Mouse (Mus musculus): ENCODE data around the gene Gfap. TPM values are rescaled to one million over a fixed set of nuclear protein-coding genes. Genes with fewer than 3 reads are reported as not detected.

Gfap gene
- polyA plus RNA-seq, 1 experiment from 2014 or later = not detected

DNA sequence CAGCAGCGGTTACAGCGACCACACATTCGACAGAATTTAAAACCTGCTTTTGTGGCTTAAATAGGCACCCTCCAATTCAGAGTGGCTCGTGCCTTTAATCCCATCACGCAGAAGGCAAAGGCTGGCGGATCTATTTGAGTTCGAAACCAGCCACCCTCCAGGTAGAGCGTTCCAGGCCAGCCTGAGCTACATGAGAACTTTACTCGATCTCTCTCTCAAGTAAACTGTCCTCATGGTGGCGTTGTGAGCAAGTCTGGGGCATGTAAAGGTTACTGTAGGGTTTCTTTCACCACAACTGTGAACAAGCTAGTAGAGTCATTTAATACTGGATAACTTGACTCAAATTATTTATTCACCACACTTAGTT, 24.6 kb upstream of the Gfap start:
- no peak for ATAC-seq (ENCODE audit: low FRiP score, low read depth)
- Histone ChIP-seq H3K9ac (replicated peaks) (peak overlapping the region; percentile 53), H3K27ac (replicated peaks) (peak overlapping the region; percentile 93), H3K4me3 (peak overlapping the region; percentile 75), H3K4me1 (peaks cover 30% of the 10 kb centered on the region), H3K36me3 (peaks cover 18% of the 10 kb centered on the region; the same call in 1 of the 2 replicates), H3K9me3 (no peaks in the 10 kb centered on the region), H3K4me2 (replicated peaks) (peak overlapping the region; percentile 70), H3K27me3 (no peaks in the 10 kb centered on the region)
- WGBS = 2% methylated on average over 10 of the region's 10 CpGs

DNA sequence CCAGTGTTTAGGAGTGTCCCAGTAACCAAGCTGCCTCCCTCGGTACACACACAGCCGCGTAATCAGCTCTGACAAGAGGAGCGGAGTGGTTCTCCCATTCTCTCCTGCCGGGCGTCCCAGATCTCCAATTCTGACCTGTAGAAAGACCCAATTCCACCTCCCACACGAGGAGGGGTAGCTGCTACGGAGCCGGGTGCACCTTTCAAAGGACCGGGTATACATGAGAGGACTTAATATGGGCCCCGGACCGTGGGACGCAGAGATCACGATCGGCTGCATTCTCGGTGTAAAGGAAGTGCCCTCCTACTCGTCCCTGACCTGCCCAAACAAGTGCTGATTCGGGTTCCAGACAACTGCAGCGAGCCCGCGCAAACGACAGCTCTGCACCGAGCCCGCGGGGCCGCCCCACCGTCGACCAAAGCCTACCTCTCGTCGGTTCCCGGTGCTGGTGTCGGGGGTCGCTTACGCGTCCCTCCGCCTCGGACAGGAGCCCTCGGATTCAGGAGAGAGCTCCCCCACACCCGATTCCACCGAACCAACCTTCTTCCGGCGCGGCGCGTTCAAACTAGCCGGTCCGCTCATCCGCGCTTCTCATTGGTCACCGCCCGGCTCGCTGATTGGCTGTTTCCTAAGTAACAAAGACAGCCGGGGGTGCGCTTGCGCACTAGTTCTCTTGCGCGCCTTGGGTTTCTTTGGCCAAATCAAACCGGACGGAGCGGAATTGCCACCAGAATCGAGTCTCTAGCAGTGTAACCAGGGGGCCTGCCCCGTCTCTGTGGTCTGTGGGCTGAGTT, 24.0 kb upstream of the Gfap start, which contains the start of gene Kif18b:
TSS of gene Kif18b (minus strand) at position 568 of the 794 bp plus-strand sequence.
- Histone ChIP-seq H3K4me2 (replicated peaks) (peak within 1 kb of the TSS; percentile 70), H3K36me3 (peaks cover 18% of the 10 kb centered on the region; the same call in 1 of the 2 replicates), H3K4me1 (peaks cover 30% of the 10 kb centered on the region), H3K27me3 (no peaks in the 10 kb centered on the region), H3K9me3 (no peaks in the 10 kb centered on the region), H3K9ac (replicated peaks) (peak within 1 kb of the TSS; percentile 73), H3K27ac (replicated peaks) (peak within 1 kb of the TSS; percentile 93), H3K4me3 (peak within 1 kb of the TSS; percentile 75)
- WGBS = under 1% methylated on average over 62 of the region's 62 CpGs
- ATAC-seq (ENCODE audit: low FRiP score, low read depth) = peak; percentile 83

DNA sequence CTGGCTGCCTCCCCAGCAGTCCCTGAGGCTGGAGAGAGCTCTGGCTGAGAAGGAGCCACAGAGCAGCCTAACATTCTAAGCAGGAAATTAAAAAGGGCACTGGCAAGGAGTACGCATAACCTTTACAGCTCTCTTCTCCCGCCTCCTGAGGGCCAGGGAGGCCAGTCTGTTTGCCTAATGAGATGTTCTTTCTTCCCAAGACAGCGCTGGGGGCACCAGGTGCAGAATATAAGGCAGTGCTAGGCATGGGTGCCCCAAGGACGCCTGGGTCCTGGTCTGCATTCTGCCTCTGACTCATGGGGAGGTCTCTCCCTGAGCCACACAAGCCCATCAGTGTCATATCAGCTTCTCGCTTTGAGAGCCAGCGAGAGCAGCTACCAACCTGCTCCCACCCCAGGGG, 20.8 kb upstream of the Gfap start:
- peaks cover 18% of the 10 kb centered on the region; the same call in 1 of the 2 replicates for H3K36me3 ChIP-seq
- peaks cover 30% of the 10 kb centered on the region for H3K4me1 ChIP-seq
- H3K27ac ChIP-seq (replicated peaks) = peak overlapping the region; percentile 39; the same call in 1 of the 2 replicates
- no peaks in the 10 kb centered on the region for H3K9me3 ChIP-seq
- WGBS = 67% methylated on average over 6 of the region's 6 CpGs
- ATAC-seq (ENCODE audit: low FRiP score, low read depth) = no peak
- no peaks in the 10 kb centered on the region for H3K27me3 ChIP-seq
- H3K9ac ChIP-seq (replicated peaks) = peak overlapping the region; percentile 37; the same call in 1 of the 2 replicates
- peak overlapping the region; percentile 15; the same call in 1 of the 2 replicates for H3K4me2 ChIP-seq (replicated peaks)
- H3K4me3 ChIP-seq = no peak overlapping the region

DNA sequence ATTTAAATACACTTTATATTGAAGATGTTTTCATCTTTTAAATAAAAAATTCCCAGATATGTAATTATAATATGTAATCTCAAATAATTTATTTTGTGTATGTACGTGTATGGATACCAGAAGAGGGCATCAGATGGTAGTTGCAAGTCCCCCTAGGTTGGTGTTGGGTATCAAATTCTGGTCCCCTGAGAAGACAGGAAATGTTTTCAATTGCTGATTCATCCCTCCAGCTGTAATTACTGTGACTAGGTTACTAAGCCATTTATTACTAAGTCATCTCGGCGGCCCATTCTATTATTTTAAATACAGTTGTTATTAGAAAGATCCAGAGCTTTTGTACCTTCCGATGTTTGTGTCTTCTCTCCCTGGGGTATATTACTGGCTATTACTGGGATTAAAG, 17.4 kb upstream of the Gfap start:
- Histone ChIP-seq H3K27ac (replicated peaks) (no peak overlapping the region), H3K9me3 (no peaks in the 10 kb centered on the region), H3K36me3 (peaks cover 46% of the 10 kb centered on the region), H3K4me1 (peaks cover 19% of the 10 kb centered on the region), H3K4me2 (replicated peaks) (no peak overlapping the region), H3K27me3 (no peaks in the 10 kb centered on the region), H3K9ac (replicated peaks) (no peak overlapping the region), H3K4me3 (no peak overlapping the region)
- ATAC-seq (ENCODE audit: low FRiP score, low read depth) = no peak
- 82% methylated on average over 4 of the region's 4 CpGs for WGBS

DNA sequence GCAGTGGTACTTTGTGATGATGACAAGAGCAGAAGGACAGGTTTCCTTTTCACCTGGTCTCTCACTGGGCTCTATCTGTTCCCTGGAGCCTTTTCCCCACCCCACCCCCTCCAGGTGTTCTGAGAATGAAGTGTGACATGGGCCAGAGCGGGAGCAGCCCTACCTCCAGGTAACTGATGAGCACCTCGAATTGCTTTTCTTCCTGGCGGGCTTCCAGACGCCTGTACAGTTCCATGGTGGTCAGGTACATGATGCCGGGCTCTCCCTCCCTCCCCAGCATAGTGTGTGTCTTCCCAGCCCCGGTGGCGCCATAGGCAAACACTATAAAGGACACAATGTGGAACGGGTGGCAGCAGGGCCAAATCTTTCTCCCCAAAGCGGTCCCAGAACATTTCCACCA, 14.7 kb upstream of the Gfap start:
- WGBS = 92% methylated on average over 9 of the region's 9 CpGs
- no peaks in the 10 kb centered on the region for H3K27me3 ChIP-seq
- H3K9me3 ChIP-seq = no peaks in the 10 kb centered on the region
- H3K9ac ChIP-seq (replicated peaks) = no peak overlapping the region
- no peaks in the 10 kb centered on the region for H3K4me1 ChIP-seq
- H3K27ac ChIP-seq (replicated peaks) = no peak overlapping the region
- peaks cover 51% of the 10 kb centered on the region for H3K36me3 ChIP-seq
- no peak overlapping the region for H3K4me3 ChIP-seq
- no peak overlapping the region for H3K4me2 ChIP-seq (replicated peaks)
- no peak for ATAC-seq (ENCODE audit: low FRiP score, low read depth)

DNA sequence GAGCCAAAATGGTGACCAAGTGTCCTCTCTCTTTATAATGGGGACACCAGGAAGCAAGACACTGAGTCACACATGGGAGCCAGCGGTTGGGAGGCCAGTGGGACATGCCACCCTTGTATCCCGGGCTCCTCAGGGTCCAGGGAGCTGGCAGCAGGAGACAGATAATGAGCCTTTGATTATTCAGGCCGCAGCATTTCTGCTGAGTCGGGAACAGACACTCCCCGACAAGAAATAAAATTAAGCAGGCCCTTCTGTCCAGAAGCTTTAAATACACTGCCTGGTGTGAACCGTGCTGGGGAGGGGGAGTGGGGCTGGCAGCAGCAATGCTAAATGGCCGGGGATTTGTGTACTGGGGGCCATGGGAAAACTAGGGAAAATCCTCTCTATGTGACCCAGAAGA, 10.7 kb upstream of the Gfap start:
- H3K27me3 ChIP-seq = no peaks in the 10 kb centered on the region
- no peaks in the 10 kb centered on the region for H3K4me1 ChIP-seq
- H3K9me3 ChIP-seq = no peaks in the 10 kb centered on the region
- no peak overlapping the region for H3K9ac ChIP-seq (replicated peaks)
- no peak overlapping the region for H3K4me2 ChIP-seq (replicated peaks)
- WGBS = 81% methylated on average over 7 of the region's 7 CpGs
- no peak for ATAC-seq (ENCODE audit: low FRiP score, low read depth)
- 0 out of 2 replicates have a peak overlapping the region, but pooled peaks have one; percentile 2 for H3K27ac ChIP-seq (replicated peaks)
- H3K4me3 ChIP-seq = no peak overlapping the region
- peaks cover 90% of the 10 kb centered on the region for H3K36me3 ChIP-seq

DNA sequence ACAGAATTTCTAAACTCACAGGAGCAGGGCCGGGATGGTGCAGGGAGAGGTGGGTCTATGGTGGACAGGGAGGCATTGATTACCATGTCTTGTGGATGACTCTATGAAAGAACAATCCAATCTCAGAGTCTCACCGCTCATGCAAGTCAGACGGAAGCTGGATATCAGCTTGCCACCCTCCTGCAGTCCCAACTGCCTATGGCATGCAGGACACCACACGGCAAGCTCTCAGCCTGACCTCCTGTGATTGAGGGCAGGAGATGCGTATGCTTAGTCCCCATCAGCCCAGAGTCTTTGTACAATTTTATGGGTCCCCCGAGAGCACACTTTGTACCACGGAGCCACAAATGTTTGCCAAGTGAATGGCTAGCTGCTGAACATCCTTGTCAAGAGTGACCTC, 2.9 kb upstream of the Gfap start:
- H3K4me1 ChIP-seq = no peaks in the 10 kb centered on the region
- no peak overlapping the region for H3K9ac ChIP-seq (replicated peaks)
- H3K4me3 ChIP-seq = no peak overlapping the region
- no peak overlapping the region for H3K4me2 ChIP-seq (replicated peaks)
- 0 out of 2 replicates have a peak overlapping the region, but pooled peaks have one; percentile 12 for H3K27ac ChIP-seq (replicated peaks)
- no peaks in the 10 kb centered on the region for H3K9me3 ChIP-seq
- WGBS = 78% methylated on average over 7 of the region's 7 CpGs
- H3K36me3 ChIP-seq = peaks cover 38% of the 10 kb centered on the region
- peaks cover 8% of the 10 kb centered on the region; the same call in 1 of the 2 replicates for H3K27me3 ChIP-seq
- ATAC-seq (ENCODE audit: low FRiP score, low read depth) = no peak

DNA sequence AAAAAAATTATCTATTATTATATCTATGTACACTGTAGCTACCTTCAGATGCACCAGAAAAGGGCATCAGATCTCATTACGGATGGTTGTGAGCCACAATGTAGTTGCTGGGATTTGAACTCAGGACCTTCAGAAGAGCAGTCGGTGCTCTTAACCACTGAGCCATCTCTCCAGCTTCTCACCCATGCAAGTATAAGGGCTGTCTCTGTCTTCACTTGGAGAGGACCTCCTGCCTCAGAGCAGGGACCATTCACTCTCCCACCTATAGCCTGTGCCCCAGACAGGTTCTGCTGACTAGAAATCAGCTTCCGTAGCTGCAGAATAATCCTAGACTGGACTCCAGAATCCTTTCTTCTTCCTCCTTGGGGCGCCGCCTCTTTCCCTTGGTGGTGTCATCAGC, 1.4 kb upstream of the Gfap start:
- 71% methylated on average over 5 of the region's 5 CpGs for WGBS

DNA sequence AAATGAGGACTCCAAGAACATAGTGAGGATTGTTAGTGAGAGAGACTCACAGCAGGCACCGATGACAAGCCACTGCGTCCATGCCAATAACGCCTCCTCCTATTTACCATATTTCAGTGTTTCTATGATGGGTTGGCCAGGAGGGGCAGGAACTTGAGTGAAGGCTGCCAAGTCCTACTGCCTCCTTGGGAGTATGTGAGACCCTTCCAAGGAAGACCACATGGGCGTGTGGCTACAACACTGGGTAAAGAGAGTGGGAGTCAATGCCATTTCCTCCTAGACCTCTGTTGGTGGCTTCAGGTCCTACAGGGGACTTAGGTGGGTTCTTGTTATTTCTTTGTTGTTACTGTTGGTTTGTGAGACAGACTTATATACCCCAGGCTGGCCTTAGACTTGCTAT, 487 bp upstream of the Gfap start:
- H3K36me3 ChIP-seq = peaks cover 13% of the 10 kb centered on the region
- H3K9ac ChIP-seq (replicated peaks) = no peak overlapping the region
- peaks cover 27% of the 10 kb centered on the region for H3K27me3 ChIP-seq
- 69% methylated on average over 4 of the region's 4 CpGs for WGBS
- no peak overlapping the region for H3K4me3 ChIP-seq
- H3K9me3 ChIP-seq = no peaks in the 10 kb centered on the region
- ATAC-seq (ENCODE audit: low FRiP score, low read depth) = no peak
- no peak overlapping the region for H3K27ac ChIP-seq (replicated peaks)
- no peaks in the 10 kb centered on the region for H3K4me1 ChIP-seq
- H3K4me2 ChIP-seq (replicated peaks) = no peak overlapping the region

More for the DNA sequence above, 1.4 kb upstream of the Gfap start:
- Histone ChIP-seq H3K27me3 (peaks cover 18% of the 10 kb centered on the region), H3K4me2 (replicated peaks) (no peak overlapping the region), H3K9me3 (no peaks in the 10 kb centered on the region), H3K27ac (replicated peaks) (no peak overlapping the region), H3K36me3 (peaks cover 22% of the 10 kb centered on the region), H3K9ac (replicated peaks) (no peak overlapping the region), H3K4me3 (no peak overlapping the region), H3K4me1 (no peaks in the 10 kb centered on the region)
- no peak for ATAC-seq (ENCODE audit: low FRiP score, low read depth)

DNA sequence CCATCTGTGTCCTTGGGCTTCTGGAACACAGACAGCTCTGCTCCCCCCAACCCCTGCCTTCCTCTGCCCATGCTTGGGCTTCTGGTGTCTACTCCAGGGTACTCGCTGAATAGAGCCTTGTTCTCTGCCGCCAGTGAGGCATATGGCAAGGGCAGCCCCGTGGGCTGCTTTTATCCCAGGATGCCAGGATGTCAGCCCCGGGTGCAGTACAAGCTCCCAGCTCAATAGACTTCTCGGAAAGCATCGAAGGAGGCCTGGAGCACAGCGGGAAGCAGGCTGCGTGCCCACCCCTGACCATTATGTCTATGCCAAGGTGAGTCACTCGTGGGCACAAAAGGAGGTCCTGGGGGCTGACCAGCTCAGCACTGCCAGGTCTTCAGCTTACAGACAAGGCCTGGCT, 2.3 kb downstream of the Gfap start:
- H3K9ac ChIP-seq (replicated peaks) = 0 out of 2 replicates have a peak overlapping the region, but pooled peaks have one; percentile 24
- peaks cover 55% of the 10 kb centered on the region for H3K27me3 ChIP-seq
- ATAC-seq (ENCODE audit: low FRiP score, low read depth) = no peak
- H3K9me3 ChIP-seq = no peaks in the 10 kb centered on the region
- H3K4me3 ChIP-seq = no peak overlapping the region
- no peak overlapping the region for H3K4me2 ChIP-seq (replicated peaks)
- no peak overlapping the region for H3K27ac ChIP-seq (replicated peaks)
- H3K4me1 ChIP-seq = peaks cover under 1% of the 10 kb centered on the region; the same call in 1 of the 2 replicates
- no peaks in the 10 kb centered on the region for H3K36me3 ChIP-seq
- 82% methylated on average over 9 of the region's 9 CpGs for WGBS

DNA sequence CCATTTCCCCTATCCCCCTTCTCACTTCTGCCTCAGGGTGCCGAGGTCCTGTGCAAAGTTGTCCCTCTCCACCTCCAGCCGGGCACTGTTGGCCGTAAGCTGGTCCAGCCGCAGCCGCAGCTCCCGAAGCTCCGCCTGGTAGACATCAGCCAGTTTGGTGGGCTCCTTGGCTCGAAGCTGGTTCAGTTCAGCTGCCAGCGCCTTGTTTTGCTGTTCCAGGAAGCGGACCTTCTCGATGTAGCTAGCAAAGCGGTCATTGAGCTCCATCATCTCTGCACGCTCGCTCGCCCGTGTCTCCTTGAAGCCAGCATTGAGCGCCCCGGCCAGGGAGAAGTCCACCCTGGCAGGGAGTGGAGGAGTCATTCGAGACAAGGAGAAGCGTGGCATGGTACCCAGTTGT, 4.1 kb downstream of the Gfap start:
- Histone ChIP-seq H3K27ac (replicated peaks) (no peak overlapping the region), H3K9me3 (no peaks in the 10 kb centered on the region), H3K9ac (replicated peaks) (no peak overlapping the region), H3K4me1 (peaks cover 6% of the 10 kb centered on the region; the same call in 1 of the 2 replicates), H3K27me3 (peaks cover 63% of the 10 kb centered on the region), H3K4me2 (replicated peaks) (no peak overlapping the region), H3K4me3 (no peak overlapping the region), H3K36me3 (no peaks in the 10 kb centered on the region)
- 76% methylated on average over 20 of the region's 20 CpGs for WGBS
- no peak for ATAC-seq (ENCODE audit: low FRiP score, low read depth)

DNA sequence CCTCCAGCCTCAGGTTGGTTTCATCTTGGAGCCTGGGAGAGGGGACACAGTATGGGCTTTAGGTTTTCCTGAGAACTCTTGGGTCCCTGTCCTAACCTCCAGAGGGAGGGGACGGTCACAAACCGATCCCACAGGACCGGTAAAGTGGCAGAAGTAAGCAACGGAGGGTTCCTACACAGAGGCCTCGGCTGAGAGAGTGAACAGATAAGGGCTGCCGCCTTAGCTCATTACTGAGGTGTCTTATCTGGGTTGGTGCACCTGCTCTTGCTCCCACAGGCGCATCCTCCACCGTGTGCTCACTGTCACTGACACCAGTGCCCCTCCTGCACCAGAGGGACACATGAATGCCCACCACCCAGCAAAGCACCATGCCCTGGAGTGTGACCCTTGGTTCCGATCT, 4.9 kb downstream of the Gfap start:
- WGBS = 87% methylated on average over 9 of the region's 9 CpGs
- no peaks in the 10 kb centered on the region for H3K9me3 ChIP-seq
- H3K4me2 ChIP-seq (replicated peaks) = no peak overlapping the region
- ATAC-seq (ENCODE audit: low FRiP score, low read depth) = no peak
- H3K4me3 ChIP-seq = no peak overlapping the region
- no peaks in the 10 kb centered on the region for H3K36me3 ChIP-seq
- no peak overlapping the region for H3K9ac ChIP-seq (replicated peaks)
- H3K27me3 ChIP-seq = peaks cover 67% of the 10 kb centered on the region
- no peak overlapping the region for H3K27ac ChIP-seq (replicated peaks)
- peaks cover 6% of the 10 kb centered on the region; the same call in 1 of the 2 replicates for H3K4me1 ChIP-seq

Measured in midbrain, embryonic 12.5 days (tissue).